Mouse (Mus musculus): ENCODE data around the gene Eif2b2.

- TF ChIP-seq GATA1 (IDR thresholded peaks at IDR 0.05; ENCODE audit: borderline replicate concordance, low read length) = no peak
- TF ChIP-seq FLI1 (IDR thresholded peaks at IDR 0.05; ENCODE audit: low read length) = no peak
Measured at GRCm38 (mm10) chr12:85204105-85204504, 15.2 kb upstream of the Eif2b2 start.

All from megakaryocyte, embryonic 14.5 days (primary cell).